Mouse (Mus musculus) T-helper 2 cell (primary cell): ENCODE results near the gene Gm10490.
"Not testable (repeated sequence)": the region's sequence is repeated elsewhere in the genome, so short reads cannot be mapped to it uniquely, and the experiment has no call there.

Experiments used
- in situ Hi-C: fragments of 300-600 bp; cut with MboI, MseI; formaldehyde crosslinking; loops from one replicate; pipeline ENCODE4 v1.15.1; 2025; ENCODE audit warnings: high pct_unique_total_duplicates

Gene Gm10490

GRCm38 (mm10) chrX:7909242-7909641 is at the start of gene Gm10490:
Gene Gm10490 (plus strand): TSS chrX:7909542.
- in situ Hi-C loops: not testable (repeated sequence)

GRCm38 (mm10) chrX:7863181-7863580 is 46.2 kb upstream of the Gm10490 start:
- in situ Hi-C loops: no loop called here

- in situ Hi-C loops: no loop called here
Measured at GRCm38 (mm10) chrX:7864551-7864950, 44.8 kb upstream of the Gm10490 start.

GRCm38 (mm10) chrX:7865343-7865742 is 44.0 kb upstream of the Gm10490 start:
- in situ Hi-C loops: no loop called here

GRCm38 (mm10) chrX:7865786-7866185 is 43.6 kb upstream of the Gm10490 start:
- in situ Hi-C loops: no loop called here

GRCm38 (mm10) chrX:7867141-7867540 is 42.2 kb upstream of the Gm10490 start:
- in situ Hi-C loops: no loop called here

GRCm38 (mm10) chrX:7868506-7868905 is 40.8 kb upstream of the Gm10490 start:
- in situ Hi-C loops: no loop called here

GRCm38 (mm10) chrX:7869826-7870225 is 39.5 kb upstream of the Gm10490 start:
- in situ Hi-C loops: no loop called here

- in situ Hi-C loops: no loop called here
Measured at GRCm38 (mm10) chrX:7878007-7878419, 31.3 kb upstream of the Gm10490 start, which contains the start of gene Pim2. Gene Pim2 (plus strand): TSS chrX:7878262.

GRCm38 (mm10) chrX:7878495-7878894 is 30.8 kb upstream of the Gm10490 start:
- in situ Hi-C loops: no loop called here

- in situ Hi-C loops: no loop called here
Measured at GRCm38 (mm10) chrX:7879819-7880218, 29.5 kb upstream of the Gm10490 start.

GRCm38 (mm10) chrX:7883841-7884567 is 25.3 kb upstream of the Gm10490 start, which contains the start of gene Slc35a2:
Gene Slc35a2 (plus strand): TSS chrX:7884028.
- in situ Hi-C loops: no loop called here

- in situ Hi-C loops: no loop called here
Measured at GRCm38 (mm10) chrX:7898211-7898610, 11.1 kb upstream of the Gm10490 start.

- in situ Hi-C loops: no loop called here
Measured at GRCm38 (mm10) chrX:7898880-7899874, 10.2 kb upstream of the Gm10490 start, which contains the start of the genes Pqbp1 and Timm17b. Gene Pqbp1 (minus strand): TSS chrX:7899269. Gene Timm17b (plus strand): TSS chrX:7899357.

GRCm38 (mm10) chrX:7904441-7904840 is 4.9 kb upstream of the Gm10490 start:
- in situ Hi-C loops: no loop called here

GRCm38 (mm10) chrX:7907735-7908134 is 1.6 kb upstream of the Gm10490 start, which contains the start of gene Gm10491:
Gene Gm10491 (minus strand): TSS chrX:7907835.
- in situ Hi-C loops: no loop called here

GRCm38 (mm10) chrX:7910473-7910872 is 1.1 kb downstream of the Gm10490 start:
- in situ Hi-C loops: loop anchor here (10.0 kb wide), 1 partner anchor 104 kb away; the partner anchor contains the start of gene Glod5

- in situ Hi-C loops: loop anchor here (10.0 kb wide), 1 partner anchor 99 kb away; the partner anchor contains the start of gene Glod5
Measured at GRCm38 (mm10) chrX:7915669-7916068, 6.3 kb downstream of the Gm10490 start.

GRCm38 (mm10) chrX:7917960-7918359 is 8.6 kb downstream of the Gm10490 start:
- in situ Hi-C loops: loop anchor here (10.0 kb wide), 1 partner anchor 97 kb away; the partner anchor contains the start of gene Glod5

GRCm38 (mm10) chrX:7919601-7920383 is 10.4 kb downstream of the Gm10490 start, which contains the start of gene Pcsk1n:
Gene Pcsk1n (plus strand): TSS chrX:7919822.
- in situ Hi-C loops: loop anchor here (10.0 kb wide), 1 partner anchor 95 kb away; the partner anchor contains the start of gene Glod5

- in situ Hi-C loops: no loop called here
Measured at GRCm38 (mm10) chrX:7922032-7922431, 12.7 kb downstream of the Gm10490 start.
